Mouse (Mus musculus): Measurements from ENCODE around the gene Eif3g.
A peak's percentile ranks its signal among the peaks of the same experiment; 100 is the strongest.

Gene Eif3g

DNA sequence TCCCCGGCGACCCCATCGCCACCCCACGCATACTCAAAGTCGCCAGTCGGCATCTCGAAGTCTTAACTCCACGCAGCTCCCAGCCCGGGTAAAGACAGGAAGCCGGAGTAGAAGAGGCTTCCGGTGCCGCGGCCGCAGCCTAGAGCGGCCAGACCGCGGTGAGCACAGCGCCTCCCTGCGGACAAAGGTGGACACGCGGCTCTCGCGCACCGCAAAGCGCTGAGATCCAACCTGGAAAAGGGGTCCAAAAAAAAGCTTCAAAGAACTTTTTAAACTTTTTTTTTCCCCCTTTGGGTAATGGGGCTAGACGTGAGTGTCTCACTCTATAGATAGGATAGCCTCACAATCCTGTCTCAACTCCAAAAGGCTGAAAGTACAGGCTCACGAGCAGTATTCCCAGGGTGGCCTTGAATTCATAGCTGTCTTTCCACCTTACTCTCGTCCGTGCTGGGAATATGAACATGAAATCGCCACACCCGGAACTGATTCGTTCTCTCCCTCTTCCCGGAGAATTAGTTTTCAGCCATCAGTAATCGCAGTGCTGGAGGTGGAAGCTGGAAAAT lies at the start of gene Eif3g:
Gene Eif3g, minus strand, starts transcription at position 113 of the 563 bp plus-strand sequence.
- DNase-seq (ENCODE audit: low spot score) = peak; percentile 84

DNA sequence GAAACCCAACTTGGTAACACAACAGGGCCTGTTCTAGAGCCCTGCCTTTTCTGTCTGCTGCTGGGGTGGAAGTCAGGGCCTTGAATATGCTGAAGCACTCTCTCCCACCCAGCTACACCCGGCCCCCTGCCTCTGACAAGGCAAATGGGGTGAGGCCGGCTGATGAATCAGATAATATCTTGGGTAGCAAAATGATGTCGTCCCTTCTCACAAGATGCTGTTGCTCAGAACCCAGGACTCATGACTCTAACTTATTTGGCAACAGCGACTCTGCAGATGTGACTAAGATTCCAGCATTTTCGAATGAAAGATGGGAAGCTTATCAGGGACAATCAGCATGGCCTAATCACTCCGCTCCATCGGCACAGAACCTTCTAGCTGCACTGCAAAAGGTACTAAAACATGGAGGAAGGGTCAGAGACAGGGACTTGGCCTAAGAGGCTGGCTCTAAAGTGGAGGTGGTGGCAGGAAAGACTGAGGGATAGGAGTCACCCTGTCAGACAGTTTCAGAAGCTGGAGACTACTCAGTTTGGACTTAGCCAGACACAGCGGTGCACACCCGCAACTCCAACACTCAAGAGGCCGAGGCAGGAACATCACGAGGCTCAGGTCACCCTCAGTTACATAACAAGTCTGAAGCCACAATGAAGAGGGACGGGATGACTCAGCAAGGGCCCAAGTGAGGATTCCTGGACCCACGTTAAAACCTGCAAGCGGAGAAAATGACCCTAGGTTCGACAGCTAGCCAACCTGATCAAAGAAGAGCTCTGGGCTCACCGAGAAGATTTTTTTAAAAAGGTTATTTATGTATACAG lies 47.9 kb upstream of the Eif3g start:
- peak; percentile 42 for DNase-seq (ENCODE audit: low spot score)

- no peak for DNase-seq (ENCODE audit: low spot score)
These were observed 46.4 kb upstream of the Eif3g start for GRCm38 (mm10) chr9:20944697-20945370.

DNA sequence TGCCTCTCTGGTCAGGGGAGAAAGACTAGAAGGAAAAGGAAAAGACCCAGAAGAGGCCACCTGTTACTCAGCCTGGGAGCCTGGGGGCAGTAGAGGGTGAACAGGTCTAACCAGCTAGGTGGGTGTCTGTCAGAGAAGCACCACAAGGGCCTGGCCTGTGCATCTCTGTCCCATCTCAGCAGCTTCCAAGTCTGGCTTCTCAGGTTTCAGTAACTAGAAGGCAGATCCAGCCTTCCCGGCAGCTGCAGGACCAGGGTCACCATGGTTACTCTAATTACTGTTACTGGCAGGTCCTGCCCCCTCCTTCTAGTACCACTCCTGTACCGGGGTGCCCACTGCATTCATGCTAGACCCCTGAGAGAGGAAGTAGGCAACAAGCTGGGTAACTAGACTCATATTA lies 45.5 kb upstream of the Eif3g start:
- DNase-seq (ENCODE audit: low spot score) = no peak

DNA sequence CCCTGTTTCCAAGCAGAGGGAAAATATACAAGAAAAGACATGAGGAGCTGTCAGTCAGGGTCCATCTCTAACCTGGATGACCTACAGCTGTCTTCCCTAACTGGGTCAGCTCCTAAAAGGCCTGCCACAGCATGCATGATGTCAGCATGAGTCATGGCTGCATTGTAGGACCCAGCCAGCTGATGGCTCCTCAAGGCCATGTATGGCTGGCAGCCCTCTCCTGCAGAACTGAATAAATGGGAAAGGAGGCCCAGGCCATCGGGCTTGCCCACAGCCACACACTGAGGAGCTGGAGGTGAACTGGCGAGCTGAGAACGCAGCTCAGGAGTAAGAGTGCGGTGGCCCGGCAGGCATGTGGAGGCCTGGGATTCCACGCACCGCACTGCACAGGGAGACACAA lies 45.0 kb upstream of the Eif3g start:
- DNase-seq (ENCODE audit: low spot score) = no peak

GRCm38 (mm10) chr9:20923258-20923657 lies 24.8 kb upstream of the Eif3g start:
- no peak for DNase-seq (ENCODE audit: low spot score)

GRCm38 (mm10) chr9:20916160-20916559 lies 17.7 kb upstream of the Eif3g start:
- DNase-seq (ENCODE audit: low spot score) = no peak

DNA sequence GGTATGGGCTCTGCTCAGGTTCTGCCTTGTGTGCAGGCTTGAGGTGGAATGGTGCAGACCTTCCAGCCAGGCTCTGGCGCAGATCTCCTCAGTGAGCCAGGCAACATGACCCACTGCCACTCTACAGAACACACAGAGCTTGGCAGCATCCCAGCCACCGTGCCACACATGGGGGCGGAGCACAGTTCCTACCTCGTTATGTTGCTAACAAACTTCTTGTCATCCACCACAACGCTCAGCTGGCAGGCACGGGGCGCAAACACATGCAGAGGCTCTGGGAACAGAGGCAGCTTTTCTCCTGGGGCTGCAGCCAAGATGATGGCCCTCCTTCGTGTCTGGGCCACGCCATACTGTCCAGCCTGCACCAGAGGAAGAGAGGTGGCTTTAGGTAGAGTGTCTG lies 11.5 kb upstream of the Eif3g start:
- no peak for DNase-seq (ENCODE audit: low spot score)

GRCm38 (mm10) chr9:20902174-20902491 lies 3.7 kb upstream of the Eif3g start:
- peak; percentile 39 for DNase-seq (ENCODE audit: low spot score)

- DNase-seq (ENCODE audit: low spot score) = no peak
These were observed 3.2 kb upstream of the Eif3g start for GRCm38 (mm10) chr9:20901466-20902173.

DNA sequence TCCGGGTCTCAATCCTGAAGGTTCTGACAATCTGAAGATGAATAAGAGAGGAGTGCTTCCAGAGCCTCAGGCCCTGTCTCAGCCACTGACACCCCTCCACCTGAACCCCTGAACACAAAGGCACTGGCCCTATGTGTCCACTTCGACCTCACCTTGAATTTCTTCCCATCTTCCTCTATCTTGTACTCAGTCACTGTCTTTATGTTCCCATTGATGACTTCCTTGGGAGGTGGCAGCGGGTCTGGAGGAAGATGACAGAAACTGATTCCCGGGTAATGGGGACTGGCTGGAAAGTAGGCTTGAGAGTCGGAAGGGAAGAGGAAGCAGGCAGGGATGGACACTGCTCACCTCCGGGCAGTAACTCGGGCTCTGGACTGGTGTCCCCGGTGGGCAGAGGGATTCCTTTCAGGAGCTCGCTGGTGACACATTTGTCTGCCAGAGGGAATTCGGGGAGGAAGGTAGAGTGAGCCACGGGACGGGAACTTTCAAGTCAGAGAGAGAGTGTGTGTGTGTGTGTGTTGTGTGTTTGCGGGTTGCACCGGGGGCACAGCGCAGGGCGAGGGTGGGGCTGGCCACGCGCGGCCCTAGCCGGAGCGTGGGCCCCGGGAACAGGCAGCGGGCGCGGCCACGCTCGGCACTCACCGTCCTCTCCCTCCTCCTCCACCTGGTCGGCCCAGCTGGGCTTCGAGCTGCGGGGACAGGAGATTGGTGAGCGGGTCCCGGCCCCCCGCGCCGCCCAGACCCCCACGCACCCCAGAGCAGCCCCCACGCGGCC lies 500 bp downstream of the Eif3g start:
- no peak for DNase-seq (ENCODE audit: low spot score)

GRCm38 (mm10) chr9:20895382-20895781 lies 3.0 kb downstream of the Eif3g start:
- DNase-seq (ENCODE audit: low spot score) = no peak

DNA sequence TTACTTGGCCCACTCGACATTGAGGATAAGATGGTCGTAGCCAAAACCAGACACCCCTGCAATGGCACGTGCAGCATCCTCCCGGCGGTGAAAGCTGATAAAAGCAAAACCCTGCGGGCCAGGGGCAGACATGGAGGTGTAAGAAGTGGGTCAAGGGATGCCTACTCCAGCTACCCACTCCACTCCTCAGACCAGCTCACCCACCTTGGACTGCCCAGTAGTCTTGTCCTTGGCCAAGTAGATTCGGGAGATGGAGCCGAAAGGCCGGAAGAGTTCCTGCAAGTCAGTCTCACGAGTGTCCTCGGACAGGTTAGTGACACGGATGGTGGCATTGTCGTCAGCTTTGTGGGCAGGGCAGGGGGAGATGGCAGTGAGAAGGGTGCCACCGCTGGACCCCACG lies 3.8 kb downstream of the Eif3g start:
- no peak for DNase-seq (ENCODE audit: low spot score)

DNA sequence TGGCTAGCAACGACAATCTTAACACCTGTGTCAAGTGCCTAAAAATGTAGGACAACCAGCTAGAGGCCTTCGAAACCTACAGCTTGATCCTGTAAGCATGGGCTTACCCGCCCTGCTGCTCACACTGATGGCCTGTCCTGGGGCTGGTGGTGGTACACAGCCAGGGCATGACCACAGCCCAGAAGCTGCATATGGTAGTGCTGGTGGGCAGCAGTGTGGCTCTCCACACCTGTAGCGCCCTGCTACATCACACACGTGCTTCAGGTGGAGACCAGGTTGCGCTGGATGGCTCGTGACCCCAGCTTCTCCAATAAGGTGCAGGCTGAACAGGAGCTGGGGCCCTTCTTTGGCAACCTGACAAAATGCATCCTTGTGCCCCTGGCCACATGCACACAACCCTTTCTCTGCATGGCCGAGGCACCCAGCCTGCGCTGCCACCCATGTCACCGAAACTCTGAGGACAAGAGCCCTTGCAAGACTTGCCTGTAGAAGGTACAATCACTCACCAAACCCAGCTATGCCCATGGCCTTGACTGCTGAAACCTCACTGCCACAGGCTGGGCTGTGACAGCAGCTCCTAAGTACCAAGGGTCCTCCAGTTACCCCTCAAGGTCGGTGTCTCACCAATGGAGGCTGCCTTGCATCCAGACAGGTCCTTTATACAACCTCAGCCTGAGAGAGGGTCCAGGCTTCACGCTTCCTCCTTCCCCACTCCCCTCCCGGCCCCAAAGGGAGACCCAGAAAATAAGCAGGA lies 4.7 kb downstream of the Eif3g start:
- DNase-seq (ENCODE audit: low spot score) = no peak

DNA sequence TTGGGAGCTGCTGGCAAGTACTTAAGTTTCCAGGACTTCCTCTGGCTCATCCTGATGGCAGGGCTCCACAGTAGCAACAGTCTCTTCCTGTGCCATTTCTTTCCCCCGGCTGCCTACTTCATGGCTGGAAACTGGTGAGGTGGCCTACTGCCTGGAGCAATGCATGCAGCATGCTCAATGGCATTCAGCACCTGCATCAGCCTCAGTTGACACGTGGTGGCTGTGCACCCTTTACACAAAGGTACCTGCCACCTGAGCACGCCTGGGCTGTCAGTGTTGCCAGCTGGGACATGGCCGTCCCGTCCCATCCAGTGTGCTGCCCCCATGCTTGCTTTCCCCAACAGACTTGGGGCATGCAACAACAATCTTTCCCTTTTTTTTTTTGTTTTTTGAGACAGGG lies 5.4 kb downstream of the Eif3g start:
- no peak for DNase-seq (ENCODE audit: low spot score)

GRCm38 (mm10) chr9:20892104-20892653 lies 6.2 kb downstream of the Eif3g start:
- no peak for DNase-seq (ENCODE audit: low spot score)

DNA sequence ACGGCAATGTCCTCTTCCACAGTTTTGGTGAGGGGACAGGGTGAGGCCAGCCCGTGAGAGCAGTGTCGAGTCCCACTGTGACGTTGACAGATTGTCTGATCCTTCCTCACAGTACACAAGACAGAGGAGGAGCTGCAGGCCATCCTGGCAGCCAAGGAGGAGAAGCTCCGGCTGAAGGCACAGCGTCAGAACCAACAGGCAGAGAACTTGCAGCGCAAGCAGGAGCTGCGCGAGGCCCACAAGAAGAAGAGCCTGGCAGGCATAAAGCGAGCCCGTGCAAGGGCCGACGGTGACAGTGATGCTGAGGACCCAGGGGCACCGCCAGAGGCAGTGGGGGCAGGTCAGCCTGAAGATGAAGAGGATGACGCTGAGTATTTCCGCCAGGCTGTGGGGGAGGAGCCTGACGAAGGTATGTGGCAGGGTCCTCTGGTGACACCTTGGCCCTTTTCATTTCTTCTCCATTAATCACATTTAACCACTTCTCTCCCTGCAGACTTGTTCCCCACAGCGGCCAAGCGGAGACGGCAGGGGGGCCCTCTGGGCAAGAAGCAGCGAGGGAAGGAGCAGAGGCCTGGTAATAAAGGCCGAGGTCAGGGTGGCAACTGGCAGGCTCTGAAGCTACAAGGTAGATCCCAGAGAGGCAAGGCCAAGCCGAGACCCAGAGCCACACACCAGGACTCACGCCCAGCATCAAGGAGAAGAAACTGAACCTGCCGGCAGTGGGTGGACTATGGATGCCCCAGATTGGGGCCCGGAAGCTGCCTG lies 6.9 kb downstream of the Eif3g start:
- no peak for DNase-seq (ENCODE audit: low spot score)

- no peak for DNase-seq (ENCODE audit: low spot score)
These were observed 8.0 kb downstream of the Eif3g start for GRCm38 (mm10) chr9:20890411-20890810.

DNA sequence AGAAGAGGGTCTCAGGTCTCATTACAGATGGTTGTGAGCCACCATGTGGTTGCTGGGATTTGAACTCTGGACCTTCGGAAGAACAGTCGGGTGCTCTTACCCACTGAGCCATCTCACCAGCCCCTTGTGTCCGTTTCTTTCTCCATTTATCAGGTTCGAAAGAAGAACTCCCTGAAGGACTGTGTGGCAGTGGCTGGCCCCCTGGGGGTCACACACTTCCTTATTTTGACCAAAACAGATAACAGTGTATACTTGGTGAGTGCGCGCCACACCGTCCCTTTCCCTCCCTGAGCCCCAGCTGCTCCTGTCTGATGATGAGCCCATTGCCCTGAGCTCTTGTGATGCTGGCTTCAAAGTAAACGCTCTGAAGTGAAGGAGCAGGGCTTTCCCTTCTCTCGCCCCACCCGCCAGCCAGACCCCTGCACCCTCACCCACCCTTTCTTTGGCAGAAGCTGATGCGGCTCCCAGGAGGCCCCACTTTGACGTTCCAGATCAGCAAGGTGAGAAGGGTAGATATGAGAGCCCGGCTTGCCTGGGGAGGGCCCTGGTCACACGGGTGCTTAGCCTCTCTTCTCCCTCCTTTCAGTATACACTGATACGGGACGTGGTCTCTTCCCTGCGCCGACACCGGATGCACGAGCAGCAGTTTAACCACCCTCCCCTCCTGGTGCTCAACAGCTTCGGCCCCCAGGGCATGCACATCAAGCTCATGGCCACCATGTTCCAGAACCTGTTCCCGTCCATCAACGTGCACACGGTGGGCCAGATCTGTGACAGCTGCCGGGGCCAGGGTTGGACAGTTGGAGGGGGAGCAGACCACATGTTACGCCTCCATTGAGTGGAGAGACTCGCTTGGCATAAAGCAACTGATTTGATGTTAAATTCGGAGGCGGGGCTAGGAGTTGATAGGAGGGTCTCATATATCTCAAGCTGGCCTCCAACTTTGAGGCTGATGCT lies 9.0 kb downstream of the Eif3g start:
- no peak for DNase-seq (ENCODE audit: low spot score)
